Mouse (Mus musculus) MEL (cell line): Measurements from ENCODE around the gene Nrl.

Experiments
- MAZ ChIP-seq: IDR thresholded peaks from 2 replicates; pipeline ENCODE4 v1.6.1; 2012; ENCODE audit warnings: low read depth, mild to moderate bottlenecking, inconsistent platforms, low read length, improper control_type of control experiment
- TAL1 ChIP-seq: IDR thresholded peaks from 2 replicates; pipeline ENCODE4 v1.6.1; 2012; ENCODE audit warnings: mild to moderate bottlenecking, inconsistent platforms, low read length, moderate library complexity, mixed read lengths

- TF ChIP-seq MAZ (peak; percentile 95), TAL1 (no peak)
Observed at GRCm38 (mm10) chr14:55491291-55491833, 33.4 kb downstream of the Nrl start.
